Mouse (Mus musculus) heart, embryonic 10.5 days (tissue): ENCODE measurements around the gene 1190007I07Rik. TPM values are rescaled to one million over a fixed set of nuclear protein-coding genes. Genes with fewer than 3 reads are reported as not detected.
"Not testable (repeated sequence)": the region's sequence is repeated elsewhere in the genome, so short reads cannot be mapped to it uniquely, and the experiment has no call there.

ENCODE experiments used
- DNase-seq: peaks from one replicate; pipeline ENCODE4 v3.0.0-alpha.2; 2017; ENCODE audit warnings: low spot score
- H3K27ac ChIP-seq: fragments of 300-500 bp; sonication (generic); 2 replicates; pipeline ENCODE4 v1.5.1; 2016; ENCODE audit warnings: mild to moderate bottlenecking
- H3K27me3 ChIP-seq: fragments of 300-500 bp; sonication (generic); 2 replicates; pipeline ENCODE4 v1.6.1; 2016; ENCODE audit warnings: mild to moderate bottlenecking; ENCODE audit not compliant: poor library complexity, insufficient read depth, severe bottlenecking
- H3K36me3 ChIP-seq: fragments of 300-500 bp; sonication (generic); 2 replicates; pipeline ENCODE4 v1.6.1; 2016; ENCODE audit warnings: mild to moderate bottlenecking, moderate library complexity
- H3K4me1 ChIP-seq: fragments of 300-500 bp; sonication (generic); 2 replicates; pipeline ENCODE4 v1.6.1; 2016; ENCODE audit warnings: mild to moderate bottlenecking
- H3K4me3 ChIP-seq: fragments of 300-500 bp; sonication (generic); 2 replicates; pipeline ENCODE4 v1.5.1; 2016; ENCODE audit warnings: mild to moderate bottlenecking, moderate library complexity
- H3K9me3 ChIP-seq: fragments of 300-500 bp; sonication (generic); 2 replicates; pipeline ENCODE4 v1.6.1; 2016; ENCODE audit warnings: mild to moderate bottlenecking, moderate library complexity
- WGBS: fragments of 180-500 bp; shearing (Covaris S2); methylation state at CpG from one replicate; pipeline ENCODE4 v1.1.7; 2016; 5-methylcytosine and 5-hydroxymethylcytosine counted together
- polyA plus RNA-seq: library from polyadenylated mRNA; unstranded; fragments of >200 nt; fragmentation: Nextera tagmentation; extraction: Ambion mirVana; gene quantifications from 2 replicates; pipeline ENCODE4 v1.2.1, GENCODE M21; 2016

Gene 1190007I07Rik
- polyA plus RNA-seq, 1 experiment from 2014 or later, result 37.5 TPM

DNA sequence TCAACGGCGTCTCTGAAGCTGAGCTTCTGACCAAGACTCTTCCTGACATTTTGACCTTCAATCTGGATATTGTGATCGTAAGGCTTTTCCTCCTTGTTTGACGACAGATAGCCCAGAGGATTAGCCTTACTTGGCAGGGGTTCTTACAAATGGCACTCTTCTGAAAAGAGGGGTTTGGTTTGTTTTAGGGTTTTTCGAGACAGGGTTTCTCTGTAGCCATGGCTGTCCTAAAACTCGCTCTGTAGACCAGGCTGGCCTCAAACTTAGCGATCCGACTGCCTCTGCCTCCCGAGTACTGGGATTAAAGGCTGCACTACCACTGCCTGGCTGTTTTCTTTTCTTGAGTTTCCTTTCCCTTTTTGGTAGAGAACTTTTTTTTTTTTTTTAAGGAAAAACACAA is 18.5 kb upstream of the 1190007I07Rik start:
- H3K36me3 ChIP-seq, result peaks cover 97% of the 10 kb centered on the region
- no peak overlapping the region for H3K27ac ChIP-seq
- WGBS, result 90% methylated on average over 9 of the region's 9 CpGs
- DNase-seq, result no peak
- no peak overlapping the region for H3K4me3 ChIP-seq
- H3K9me3 ChIP-seq, result no peaks in the 10 kb centered on the region
- H3K4me1 ChIP-seq, result no peaks in the 10 kb centered on the region
- no peaks in the 10 kb centered on the region for H3K27me3 ChIP-seq

DNA sequence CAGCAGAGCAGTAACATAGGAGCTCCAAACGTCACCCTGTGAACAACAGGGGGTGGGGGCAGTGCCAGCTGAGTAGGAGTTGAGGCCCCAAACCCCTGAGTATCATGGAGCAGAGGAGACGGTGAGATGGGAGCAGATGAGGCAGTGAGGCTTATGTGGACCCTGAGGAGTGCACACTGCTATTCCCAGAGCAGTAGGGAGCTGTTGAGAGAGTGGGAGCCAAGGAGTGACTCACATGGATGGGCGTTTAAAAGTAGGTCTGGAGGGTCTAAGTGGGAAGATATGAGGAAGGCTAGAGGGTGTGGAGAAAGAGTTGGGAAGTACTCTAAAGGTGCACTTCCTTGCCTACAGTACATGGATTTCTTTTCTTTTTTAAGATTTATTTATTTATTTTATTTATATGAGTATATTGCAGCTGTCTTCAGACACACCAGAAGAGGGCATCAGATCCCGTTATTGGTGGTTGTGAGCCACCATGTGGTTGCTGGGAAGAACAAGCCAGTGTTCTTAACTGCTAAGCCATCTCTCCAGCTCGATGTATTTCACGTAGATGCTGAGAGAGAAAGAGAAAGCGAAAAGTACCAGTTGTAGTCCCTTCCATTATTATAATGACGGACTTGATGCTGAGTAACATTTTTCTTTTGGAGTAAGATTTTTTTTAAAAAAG is 16.1 kb upstream of the 1190007I07Rik start:
- WGBS, result 92% methylated on average over 8 of the region's 8 CpGs
- no peak overlapping the region for H3K4me3 ChIP-seq
- H3K36me3 ChIP-seq, result peaks cover 91% of the 10 kb centered on the region
- no peaks in the 10 kb centered on the region for H3K9me3 ChIP-seq
- H3K4me1 ChIP-seq, result no peaks in the 10 kb centered on the region
- DNase-seq, result no peak
- H3K27me3 ChIP-seq, result no peaks in the 10 kb centered on the region
- H3K27ac ChIP-seq, result no peak overlapping the region

DNA sequence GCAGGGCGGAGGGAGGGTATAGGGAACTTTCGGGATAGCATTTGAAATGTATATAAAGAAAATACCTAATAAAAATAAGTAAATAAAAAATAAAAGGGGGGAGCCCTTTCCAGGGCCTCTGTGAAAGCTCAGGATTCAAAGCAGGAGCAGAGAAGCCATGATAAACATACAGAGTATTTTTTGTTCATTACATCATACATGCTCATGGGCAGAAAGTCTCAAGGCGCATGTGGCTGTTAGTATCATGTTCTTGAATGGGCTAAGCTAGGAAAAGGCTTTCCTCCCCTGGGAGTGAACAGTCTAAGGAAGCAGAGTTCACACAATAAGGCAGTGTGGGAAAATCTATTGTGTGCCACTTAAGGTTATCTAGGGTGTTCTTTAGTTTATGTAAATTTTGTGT is 13.3 kb upstream of the 1190007I07Rik start:
- 93% methylated on average over 3 of the region's 3 CpGs for WGBS
- peaks cover 86% of the 10 kb centered on the region for H3K36me3 ChIP-seq
- H3K4me1 ChIP-seq, result peaks cover 3% of the 10 kb centered on the region
- H3K27ac ChIP-seq, result no peak overlapping the region
- no peak for DNase-seq
- no peaks in the 10 kb centered on the region for H3K27me3 ChIP-seq
- H3K9me3 ChIP-seq, result no peaks in the 10 kb centered on the region
- no peak overlapping the region for H3K4me3 ChIP-seq

DNA sequence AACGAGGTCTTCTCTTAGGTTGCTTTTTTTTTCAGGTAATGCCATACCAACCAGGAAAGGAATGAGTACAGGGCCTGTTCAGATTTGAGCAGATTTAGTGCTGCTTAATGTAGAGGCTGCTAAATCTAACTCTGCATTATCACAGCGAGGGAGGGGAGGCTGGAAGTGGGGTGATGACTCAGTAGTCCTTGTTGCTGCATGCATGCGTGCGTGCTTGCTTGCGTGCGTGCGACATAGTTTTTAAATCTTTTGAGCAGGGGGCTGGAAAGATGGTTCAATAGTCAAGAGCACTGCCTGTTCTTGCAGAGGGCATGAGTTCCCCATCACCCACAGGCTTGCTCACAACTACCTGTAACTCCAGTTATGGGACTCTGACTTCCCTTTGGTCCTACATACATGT is 11.3 kb upstream of the 1190007I07Rik start:
- Histone ChIP-seq H3K4me1 (peaks cover 13% of the 10 kb centered on the region), H3K36me3 (peaks cover 68% of the 10 kb centered on the region), H3K27me3 (no peaks in the 10 kb centered on the region), H3K9me3 (no peaks in the 10 kb centered on the region), H3K27ac (no peak overlapping the region), H3K4me3 (no peak overlapping the region)
- 95% methylated on average over 7 of the region's 7 CpGs for WGBS
- no peak for DNase-seq

DNA sequence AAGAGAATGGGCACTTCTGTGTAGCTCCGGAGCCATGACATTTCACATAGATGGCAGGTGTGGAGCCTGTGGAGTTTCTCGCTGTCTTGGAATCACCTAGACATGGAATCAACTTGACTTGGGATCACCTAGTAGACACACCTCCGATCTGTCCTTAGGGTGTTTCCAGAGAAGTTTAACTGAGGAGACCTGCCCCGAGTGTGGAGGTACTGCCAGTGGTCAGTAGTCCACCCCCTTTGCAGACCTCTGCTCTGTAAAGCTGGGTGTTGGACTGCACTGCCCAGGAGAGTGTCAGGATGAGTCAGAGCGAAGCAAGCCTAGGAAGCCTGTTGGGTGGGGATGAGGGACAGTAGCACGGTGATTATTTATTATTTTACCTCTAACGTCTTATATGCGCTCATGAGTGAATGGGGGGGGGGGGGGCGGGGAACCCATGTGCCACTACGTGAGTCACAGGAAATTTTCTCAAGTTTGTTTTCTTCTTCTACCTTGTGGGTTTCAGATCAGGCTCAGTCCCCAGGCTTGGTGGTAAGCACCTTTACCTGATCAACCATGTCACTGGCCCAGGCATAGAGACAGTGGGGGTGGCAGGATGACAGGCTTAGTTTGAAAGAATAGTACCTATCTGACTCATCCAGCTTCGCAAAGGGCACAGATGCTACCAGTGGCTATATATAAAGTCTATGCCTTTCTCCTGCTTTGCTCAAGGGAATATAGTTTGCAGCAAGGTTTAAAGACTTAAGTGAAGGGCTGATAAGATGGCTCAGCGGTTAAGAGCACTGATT is 9.7 kb upstream of the 1190007I07Rik start:
- Histone ChIP-seq H3K4me1 (peaks cover 21% of the 10 kb centered on the region), H3K9me3 (no peaks in the 10 kb centered on the region), H3K4me3 (no peak overlapping the region), H3K27me3 (no peaks in the 10 kb centered on the region), H3K27ac (no peak overlapping the region), H3K36me3 (peaks cover 51% of the 10 kb centered on the region)
- WGBS, result 93% methylated on average over 12 of the region's 12 CpGs
- DNase-seq, result no peak

DNA sequence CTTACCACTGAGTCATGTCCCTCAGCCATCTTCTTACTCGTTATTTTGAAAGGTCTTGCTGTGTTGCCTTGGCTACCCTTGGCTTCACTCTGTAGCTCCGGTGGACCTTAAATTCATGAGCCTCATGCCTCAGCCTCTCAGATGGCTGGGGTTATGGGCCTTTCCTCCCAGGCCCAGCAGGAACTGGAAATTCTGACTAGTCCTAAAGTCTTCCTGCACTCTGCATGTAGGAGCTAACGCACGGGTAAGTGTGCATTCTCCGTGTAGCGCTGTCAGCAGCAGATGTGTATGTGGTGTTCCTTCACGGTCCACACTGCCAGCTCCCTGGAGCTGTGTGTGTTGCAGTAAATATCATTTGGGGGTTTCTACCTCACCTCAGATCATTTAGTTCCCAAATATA is 8.1 kb upstream of the 1190007I07Rik start:
- no peaks in the 10 kb centered on the region for H3K27me3 ChIP-seq
- H3K4me3 ChIP-seq, result peak overlapping the region; percentile 77
- no peak for DNase-seq
- peaks cover 21% of the 10 kb centered on the region for H3K4me1 ChIP-seq
- peaks cover 38% of the 10 kb centered on the region for H3K36me3 ChIP-seq
- no peak overlapping the region for H3K27ac ChIP-seq
- WGBS, result 77% methylated on average over 7 of the region's 7 CpGs
- no peaks in the 10 kb centered on the region for H3K9me3 ChIP-seq

DNA sequence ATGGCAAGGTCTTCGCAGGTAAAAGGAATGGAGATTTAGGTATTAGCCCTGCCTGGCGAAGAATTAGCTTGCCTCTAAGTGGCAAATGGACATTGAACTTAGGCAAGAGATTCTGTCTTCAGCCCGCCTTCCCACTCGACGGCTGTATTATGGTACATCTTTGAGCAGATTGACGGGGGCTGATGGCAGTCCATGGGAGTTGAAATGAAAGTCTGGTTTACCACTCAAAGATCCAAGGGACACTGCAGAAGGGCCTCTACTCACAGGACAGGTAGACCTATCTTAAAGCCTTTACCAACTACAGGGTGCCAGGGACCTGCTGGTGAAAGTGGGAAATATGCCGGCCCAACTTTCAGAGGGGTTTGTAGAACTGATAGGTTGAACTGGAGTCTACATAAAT is 7.5 kb upstream of the 1190007I07Rik start:
- H3K27ac ChIP-seq, result peak overlapping the region; percentile 95
- peak overlapping the region; percentile 77 for H3K4me3 ChIP-seq
- peaks cover 35% of the 10 kb centered on the region for H3K36me3 ChIP-seq
- WGBS, result 23% methylated on average over 7 of the region's 7 CpGs
- no peaks in the 10 kb centered on the region for H3K9me3 ChIP-seq
- DNase-seq, result no peak
- H3K27me3 ChIP-seq, result no peaks in the 10 kb centered on the region
- H3K4me1 ChIP-seq, result peaks cover 21% of the 10 kb centered on the region

DNA sequence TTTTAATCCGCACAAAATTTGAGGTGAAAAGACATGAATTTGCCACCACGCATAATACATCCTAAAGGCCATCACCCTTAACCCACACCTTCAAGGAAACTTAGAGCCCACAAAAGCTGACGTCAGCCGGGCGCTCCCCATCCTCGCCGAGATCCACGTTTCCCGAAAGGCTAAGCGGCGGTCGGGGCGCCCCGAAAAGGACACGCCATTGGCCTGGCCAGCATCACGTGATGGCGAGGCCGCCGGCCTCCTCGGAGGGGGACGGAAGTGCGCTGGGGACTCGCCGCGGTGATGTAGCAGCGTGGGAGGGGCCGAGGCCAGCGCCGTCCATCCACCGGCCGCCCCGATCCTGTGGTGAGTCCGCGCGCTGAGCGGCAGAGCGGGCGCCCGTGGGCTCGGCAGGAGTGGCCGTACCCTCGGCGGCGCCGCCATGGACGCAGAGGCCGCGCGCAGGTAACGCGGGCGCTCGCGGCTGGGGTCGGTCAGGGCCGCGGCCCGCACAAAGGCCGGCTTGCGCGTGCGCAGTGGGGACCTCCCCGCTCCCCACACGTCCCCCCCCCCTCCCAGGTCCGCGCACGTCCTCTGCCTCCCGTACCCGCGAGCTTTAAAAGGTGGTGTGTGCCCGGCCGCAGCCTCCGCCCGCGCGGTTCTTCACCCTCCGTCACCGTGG is 6.7 kb upstream of the 1190007I07Rik start, which contains the start of gene Tdg:
TSS of gene Tdg (plus strand) at position 243 of the 670 bp plus-strand sequence.
- under 1% methylated on average over 78 of the region's 78 CpGs for WGBS
- not testable (repeated sequence) for H3K9me3 ChIP-seq, H3K27me3 ChIP-seq
- Histone ChIP-seq H3K4me3 (peak within 1 kb of the TSS; percentile 77), H3K4me1 (peaks cover 21% of the 10 kb centered on the region), H3K36me3 (peaks cover 27% of the 10 kb centered on the region), H3K27ac (peak within 1 kb of the TSS; percentile 95)
- peak; percentile 98 for DNase-seq

DNA sequence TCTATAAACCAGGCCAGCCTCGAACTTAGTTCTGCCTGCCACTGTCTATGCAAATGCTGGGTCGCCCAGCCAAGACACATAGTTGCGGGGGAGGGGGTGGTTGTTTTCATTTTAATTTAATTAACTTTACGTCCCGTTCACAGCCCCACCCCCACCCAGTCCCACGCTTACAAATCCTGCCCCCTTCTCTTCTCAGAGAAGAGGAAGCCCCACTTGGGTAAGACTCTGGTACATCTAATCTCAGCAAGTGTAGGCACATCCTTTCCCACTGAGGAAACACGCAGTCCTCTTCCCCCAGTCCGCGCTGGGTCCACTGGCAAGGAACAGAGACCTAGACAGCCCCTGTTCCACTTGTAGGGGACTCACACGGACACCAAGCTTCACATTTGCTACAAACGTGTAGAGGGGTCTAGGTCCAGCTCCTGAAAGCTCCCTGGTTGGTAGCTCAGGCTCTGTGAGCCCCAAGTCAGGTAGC is 6.1 kb upstream of the 1190007I07Rik start:
- no peak for DNase-seq

DNA sequence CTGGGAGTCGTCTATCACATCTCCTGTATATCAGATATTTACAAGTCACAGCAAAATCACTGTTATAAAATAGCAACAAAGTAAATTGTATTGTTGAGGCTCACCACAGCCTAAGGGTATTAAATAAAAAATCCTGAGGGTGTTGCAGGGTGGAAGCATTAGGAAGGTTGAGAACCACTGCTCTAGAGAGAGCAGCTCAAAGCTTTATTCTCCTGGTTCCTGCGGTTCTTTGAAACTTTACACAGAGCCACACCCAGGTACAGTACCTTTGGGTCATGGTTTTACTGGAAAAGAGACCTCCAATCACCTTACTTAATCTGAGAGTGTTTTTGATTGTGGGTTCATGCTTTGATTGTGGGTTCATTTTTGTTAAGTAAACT is 515 bp upstream of the 1190007I07Rik start:
- H3K4me1 ChIP-seq, H3K9me3 ChIP-seq, DNase-seq, H3K27me3 ChIP-seq, H3K36me3 ChIP-seq: not testable (repeated sequence)
- peak overlapping the region; percentile 71 for H3K4me3 ChIP-seq
- peak overlapping the region; percentile 92 for H3K27ac ChIP-seq
- 5% methylated on average over 2 of the region's 2 CpGs for WGBS

More for the DNA sequence above, 6.1 kb upstream of the 1190007I07Rik start:
- Histone ChIP-seq H3K4me1 (peaks cover 21% of the 10 kb centered on the region), H3K27me3 (no peaks in the 10 kb centered on the region), H3K27ac (peak overlapping the region; percentile 95), H3K9me3 (no peaks in the 10 kb centered on the region), H3K36me3 (peaks cover 23% of the 10 kb centered on the region), H3K4me3 (peak overlapping the region; percentile 77)
- WGBS, result 6% methylated on average over 11 of the region's 11 CpGs

DNA sequence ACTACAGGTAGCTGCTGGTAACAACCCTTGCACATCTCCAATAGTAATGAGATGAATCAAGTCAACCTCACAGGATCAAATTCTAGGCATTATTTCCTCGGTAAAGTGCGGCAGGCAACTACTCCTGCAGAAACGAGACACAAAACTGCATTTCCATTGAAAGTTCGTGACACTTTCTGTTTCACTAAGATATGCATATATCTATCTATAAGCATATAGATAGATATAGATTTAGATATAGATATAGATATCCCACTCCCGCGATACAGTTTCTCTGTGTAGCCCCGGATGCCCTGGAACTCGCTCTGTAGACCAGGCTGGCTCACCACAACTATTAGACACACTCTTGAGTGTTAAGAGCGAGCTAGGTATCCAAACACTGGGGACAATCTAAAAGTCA is 793 bp downstream of the 1190007I07Rik start:
- Histone ChIP-seq H3K4me3 (peak overlapping the region; percentile 71), H3K9me3 (no peaks in the 10 kb centered on the region), H3K27ac (peak overlapping the region; percentile 92), H3K36me3 (peaks cover 6% of the 10 kb centered on the region; the same call in 1 of the 2 replicates), H3K27me3 (no peaks in the 10 kb centered on the region), H3K4me1 (peaks cover 3% of the 10 kb centered on the region; the same call in 1 of the 2 replicates)
- DNase-seq, result no peak
- 27% methylated on average over 9 of the region's 9 CpGs for WGBS

DNA sequence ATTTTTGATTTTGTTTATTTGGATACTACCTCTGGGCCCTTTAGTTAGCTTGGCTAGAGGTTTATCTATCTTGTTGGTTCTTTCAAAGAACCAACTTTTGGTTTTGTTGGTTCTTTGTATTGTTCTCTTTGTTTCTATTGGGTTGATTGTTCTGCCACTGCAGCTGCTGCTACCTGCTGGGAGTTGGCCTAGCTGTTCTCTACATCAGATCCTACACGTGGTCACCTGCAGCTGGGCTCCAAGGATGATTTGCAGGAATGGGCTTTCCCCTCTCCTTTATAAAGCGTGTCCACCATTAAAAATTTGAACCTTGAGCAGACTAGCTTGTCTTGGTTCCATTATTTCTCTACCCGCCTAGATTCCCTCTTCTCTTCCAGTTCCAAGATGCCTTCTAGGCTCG is 28.6 kb downstream of the 1190007I07Rik start:
- not testable (repeated sequence) for H3K9me3 ChIP-seq, H3K4me1 ChIP-seq, H3K4me3 ChIP-seq, H3K36me3 ChIP-seq, H3K27ac ChIP-seq, H3K27me3 ChIP-seq, DNase-seq
- 65% methylated on average over 4 of the region's 4 CpGs for WGBS

DNA sequence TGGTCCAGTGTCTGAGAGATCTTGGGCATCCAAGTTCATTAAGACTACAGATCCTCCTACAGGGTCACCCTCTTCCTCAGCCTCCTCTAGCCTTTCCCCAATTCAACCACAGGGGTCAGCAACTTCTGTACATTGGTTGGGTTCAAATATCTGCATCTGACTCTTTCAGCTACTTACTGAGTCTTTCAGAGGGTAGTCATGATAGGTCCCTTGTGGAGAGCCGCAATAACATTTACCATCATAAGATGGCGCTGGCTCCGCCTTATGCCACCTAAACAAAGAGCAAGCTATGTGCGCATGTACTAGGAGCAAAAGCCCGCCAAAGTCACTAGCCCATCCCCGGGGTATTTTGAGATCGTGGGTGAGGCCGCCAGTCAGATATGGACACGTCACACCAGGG is 33.4 kb downstream of the 1190007I07Rik start:
- not testable (repeated sequence) for H3K9me3 ChIP-seq, DNase-seq, H3K4me1 ChIP-seq, H3K27me3 ChIP-seq, H3K27ac ChIP-seq, H3K4me3 ChIP-seq, H3K36me3 ChIP-seq
- WGBS, result 76% methylated on average over 9 of the region's 9 CpGs
